Mouse (Mus musculus): ENCODE results near the gene Tmem191c. TPM values are rescaled to one million over a fixed set of nuclear protein-coding genes. Genes with fewer than 3 reads are reported as not detected.

Tmem191c gene
- polyA plus RNA-seq, 1 experiment from 2014 or later: 14.5 TPM

GRCm38 (mm10) chr16:17267937-17268336 is 7.9 kb upstream of the Tmem191c start:
- no peak overlapping the region for H3K4me2 ChIP-seq (replicated peaks)
- H3K27me3 ChIP-seq: no peaks in the 10 kb centered on the region
- no peak overlapping the region for H3K27ac ChIP-seq (replicated peaks)
- no peaks in the 10 kb centered on the region for H3K4me1 ChIP-seq
- H3K9ac ChIP-seq: no peak overlapping the region
- 82% methylated on average over 5 of the region's 5 CpGs for WGBS
- H3K36me3 ChIP-seq: no peaks in the 10 kb centered on the region
- no peak for ATAC-seq (ENCODE audit: insufficient number of reproducible peaks, low FRiP score, low TSS enrichment, low read depth)
- no peaks in the 10 kb centered on the region for H3K9me3 ChIP-seq (replicated peaks)
- no peak overlapping the region for H3K4me3 ChIP-seq (replicated peaks)

- no peaks in the 10 kb centered on the region for H3K4me1 ChIP-seq
- H3K9me3 ChIP-seq (replicated peaks): no peaks in the 10 kb centered on the region
- H3K36me3 ChIP-seq: no peaks in the 10 kb centered on the region
- H3K4me2 ChIP-seq (replicated peaks): no peak overlapping the region
- no peaks in the 10 kb centered on the region for H3K27me3 ChIP-seq
- no peak for ATAC-seq (ENCODE audit: insufficient number of reproducible peaks, low FRiP score, low TSS enrichment, low read depth)
- 87% methylated on average over 5 of the region's 5 CpGs for WGBS
- H3K9ac ChIP-seq: no peak overlapping the region
- H3K4me3 ChIP-seq (replicated peaks): no peak overlapping the region
- H3K27ac ChIP-seq (replicated peaks): no peak overlapping the region
Measured at GRCm38 (mm10) chr16:17269872-17270271, 6.0 kb upstream of the Tmem191c start.

- H3K9ac ChIP-seq: no peak overlapping the region
- ATAC-seq (ENCODE audit: insufficient number of reproducible peaks, low FRiP score, low TSS enrichment, low read depth): no peak
- H3K27ac ChIP-seq (replicated peaks): no peak overlapping the region
- H3K4me3 ChIP-seq (replicated peaks): no peak overlapping the region
- H3K27me3 ChIP-seq: no peaks in the 10 kb centered on the region
- 0 out of 2 replicates have a peak, but pooled peaks cover 3% of the 10 kb centered on the region for H3K4me1 ChIP-seq
- 60% methylated on average over 4 of the region's 4 CpGs for WGBS
- no peaks in the 10 kb centered on the region for H3K36me3 ChIP-seq
- no peak overlapping the region for H3K4me2 ChIP-seq (replicated peaks)
- no peaks in the 10 kb centered on the region for H3K9me3 ChIP-seq (replicated peaks)
Measured at GRCm38 (mm10) chr16:17271124-17271523, 4.8 kb upstream of the Tmem191c start.

- Histone ChIP-seq H3K27me3 (peaks cover 4% of the 10 kb centered on the region), H3K4me1 (peaks cover 10% of the 10 kb centered on the region), H3K4me2 (replicated peaks) (no peak overlapping the region), H3K36me3 (no peaks in the 10 kb centered on the region), H3K9ac (no peak overlapping the region), H3K4me3 (replicated peaks) (no peak overlapping the region), H3K9me3 (replicated peaks) (no peaks in the 10 kb centered on the region), H3K27ac (replicated peaks) (no peak overlapping the region)
- 62% methylated on average over 6 of the region's 6 CpGs for WGBS
- no peak for ATAC-seq (ENCODE audit: insufficient number of reproducible peaks, low FRiP score, low TSS enrichment, low read depth)
Measured at GRCm38 (mm10) chr16:17271856-17272255, 4.0 kb upstream of the Tmem191c start.

GRCm38 (mm10) chr16:17276164-17277151 is 581 bp downstream of the Tmem191c start:
- H3K4me3 ChIP-seq (replicated peaks): peak overlapping the region; percentile 65
- H3K4me2 ChIP-seq (replicated peaks): peak overlapping the region; percentile 98
- peaks cover 25% of the 10 kb centered on the region for H3K4me1 ChIP-seq
- H3K9ac ChIP-seq: peak overlapping the region; percentile 44; the same call in 1 of the 2 replicates
- peaks cover 22% of the 10 kb centered on the region; the same call in 1 of the 2 replicates for H3K36me3 ChIP-seq
- WGBS: under 1% methylated on average over 60 of the region's 62 CpGs
- H3K27ac ChIP-seq (replicated peaks): peak overlapping the region; percentile 77
- no peaks in the 10 kb centered on the region for H3K9me3 ChIP-seq (replicated peaks)
- H3K27me3 ChIP-seq: peaks cover 34% of the 10 kb centered on the region
- ATAC-seq (ENCODE audit: insufficient number of reproducible peaks, low FRiP score, low TSS enrichment, low read depth): peak; percentile 86

GRCm38 (mm10) chr16:17277342-17278211 is 1.7 kb downstream of the Tmem191c start:
- no peak for ATAC-seq (ENCODE audit: insufficient number of reproducible peaks, low FRiP score, low TSS enrichment, low read depth)
- 4% methylated on average over 61 of the region's 61 CpGs for WGBS
- peaks cover 34% of the 10 kb centered on the region for H3K36me3 ChIP-seq
- H3K9me3 ChIP-seq (replicated peaks): no peaks in the 10 kb centered on the region
- H3K27ac ChIP-seq (replicated peaks): no peak overlapping the region
- peak overlapping the region; percentile 98 for H3K4me2 ChIP-seq (replicated peaks)
- no peak overlapping the region for H3K9ac ChIP-seq
- H3K27me3 ChIP-seq: peaks cover 34% of the 10 kb centered on the region
- peaks cover 25% of the 10 kb centered on the region for H3K4me1 ChIP-seq
- H3K4me3 ChIP-seq (replicated peaks): peak overlapping the region; percentile 65

GRCm38 (mm10) chr16:17280471-17280870 is 4.6 kb downstream of the Tmem191c start:
- Histone ChIP-seq H3K4me1 (peaks cover 25% of the 10 kb centered on the region), H3K36me3 (peaks cover 62% of the 10 kb centered on the region), H3K4me3 (replicated peaks) (no peak overlapping the region), H3K9ac (no peak overlapping the region), H3K9me3 (replicated peaks) (no peaks in the 10 kb centered on the region), H3K4me2 (replicated peaks) (no peak overlapping the region), H3K27me3 (peaks cover 34% of the 10 kb centered on the region), H3K27ac (replicated peaks) (no peak overlapping the region)
- WGBS: 84% methylated on average over 11 of the region's 11 CpGs
- no peak for ATAC-seq (ENCODE audit: insufficient number of reproducible peaks, low FRiP score, low TSS enrichment, low read depth)

GRCm38 (mm10) chr16:17283151-17283550 is 7.3 kb downstream of the Tmem191c start:
- Histone ChIP-seq H3K36me3 (peaks cover 77% of the 10 kb centered on the region), H3K9ac (no peak overlapping the region), H3K4me3 (replicated peaks) (no peak overlapping the region), H3K4me2 (replicated peaks) (no peak overlapping the region), H3K27me3 (peaks cover 16% of the 10 kb centered on the region), H3K4me1 (peaks cover 1% of the 10 kb centered on the region; the same call in 1 of the 2 replicates), H3K27ac (replicated peaks) (no peak overlapping the region), H3K9me3 (replicated peaks) (no peaks in the 10 kb centered on the region)
- ATAC-seq (ENCODE audit: insufficient number of reproducible peaks, low FRiP score, low TSS enrichment, low read depth): no peak
- WGBS: 74% methylated on average over 6 of the region's 6 CpGs

GRCm38 (mm10) chr16:17287103-17287502 is 11.2 kb downstream of the Tmem191c start:
- no peak overlapping the region for H3K9ac ChIP-seq
- no peaks in the 10 kb centered on the region for H3K9me3 ChIP-seq (replicated peaks)
- H3K36me3 ChIP-seq: peaks cover 66% of the 10 kb centered on the region
- ATAC-seq (ENCODE audit: insufficient number of reproducible peaks, low FRiP score, low TSS enrichment, low read depth): no peak
- H3K4me3 ChIP-seq (replicated peaks): no peak overlapping the region
- H3K27ac ChIP-seq (replicated peaks): no peak overlapping the region
- no peaks in the 10 kb centered on the region for H3K4me1 ChIP-seq
- no peak overlapping the region for H3K4me2 ChIP-seq (replicated peaks)
- H3K27me3 ChIP-seq: no peaks in the 10 kb centered on the region
- WGBS: 80% methylated on average over 2 of the region's 2 CpGs

- no peak overlapping the region for H3K4me3 ChIP-seq (replicated peaks)
- no peak overlapping the region for H3K9ac ChIP-seq
- 90% methylated on average over 2 of the region's 2 CpGs for WGBS
- H3K27me3 ChIP-seq: no peaks in the 10 kb centered on the region
- H3K4me1 ChIP-seq: no peaks in the 10 kb centered on the region
- ATAC-seq (ENCODE audit: insufficient number of reproducible peaks, low FRiP score, low TSS enrichment, low read depth): no peak
- peaks cover 60% of the 10 kb centered on the region for H3K36me3 ChIP-seq
- no peak overlapping the region for H3K4me2 ChIP-seq (replicated peaks)
- no peak overlapping the region for H3K27ac ChIP-seq (replicated peaks)
- no peaks in the 10 kb centered on the region for H3K9me3 ChIP-seq (replicated peaks)
Measured at GRCm38 (mm10) chr16:17291016-17291415, 15.1 kb downstream of the Tmem191c start.

- Histone ChIP-seq H3K27ac (replicated peaks) (no peak overlapping the region), H3K9ac (no peak overlapping the region), H3K36me3 (peaks cover 67% of the 10 kb centered on the region), H3K4me3 (replicated peaks) (no peak overlapping the region), H3K4me2 (replicated peaks) (no peak overlapping the region), H3K27me3 (no peaks in the 10 kb centered on the region), H3K4me1 (no peaks in the 10 kb centered on the region), H3K9me3 (replicated peaks) (no peaks in the 10 kb centered on the region)
- no peak for ATAC-seq (ENCODE audit: insufficient number of reproducible peaks, low FRiP score, low TSS enrichment, low read depth)
- 0% methylated on average over 2 of the region's 2 CpGs for WGBS
Measured at GRCm38 (mm10) chr16:17292751-17293150, 16.9 kb downstream of the Tmem191c start.

Data from embryonic facial prominence, embryonic 15.5 days (tissue).